Mouse (Mus musculus): ENCODE data around the gene Bub3.

The Bub3 gene

DNA sequence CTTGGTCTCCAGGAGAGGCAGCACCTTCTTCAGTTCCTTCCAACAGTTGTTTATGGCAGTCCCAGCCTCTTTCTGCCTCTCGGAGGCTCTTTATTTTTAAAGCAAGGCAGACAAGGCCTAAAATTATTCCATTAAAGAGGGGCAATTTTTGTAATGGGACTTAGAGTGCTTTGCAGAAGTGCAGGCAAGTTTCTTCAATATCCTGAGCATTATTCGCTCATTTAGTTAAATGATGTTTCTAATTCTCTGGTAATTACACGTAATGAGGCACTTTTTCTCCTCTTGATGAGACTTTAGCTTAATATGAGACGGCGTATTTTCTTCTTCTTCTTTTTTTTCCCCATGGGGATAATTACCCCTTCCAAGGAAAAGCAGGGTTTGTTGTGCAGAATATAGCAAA lies 25.5 kb downstream of the Bub3 start:
- Histone ChIP-seq H3K27me3 (ENCODE audit: insufficient read depth, low read length) (no peaks in the 10 kb centered on the region), H3K4me1 (replicated peaks; ENCODE audit: low read depth, low read length) (no peaks in the 10 kb centered on the region), H3K36me3 (ENCODE audit: insufficient read depth, low read length) (no peaks in the 10 kb centered on the region), H3K9me3 (ENCODE audit: low read length) (no peaks in the 10 kb centered on the region), H3K4me3 (replicated peaks; ENCODE audit: low read length) (no peak overlapping the region)
- no peak for TF ChIP-seq POU5F1 (IDR thresholded peaks at IDR 0.05; ENCODE audit: borderline replicate concordance, low read length)
- no peak for TF ChIP-seq NANOG (IDR thresholded peaks at IDR 0.05; ENCODE audit: borderline replicate concordance, low read length)
- no peak for TF ChIP-seq CTCF (conservative IDR thresholded peaks at IDR 0.05; ENCODE audit: low read length)

DNA sequence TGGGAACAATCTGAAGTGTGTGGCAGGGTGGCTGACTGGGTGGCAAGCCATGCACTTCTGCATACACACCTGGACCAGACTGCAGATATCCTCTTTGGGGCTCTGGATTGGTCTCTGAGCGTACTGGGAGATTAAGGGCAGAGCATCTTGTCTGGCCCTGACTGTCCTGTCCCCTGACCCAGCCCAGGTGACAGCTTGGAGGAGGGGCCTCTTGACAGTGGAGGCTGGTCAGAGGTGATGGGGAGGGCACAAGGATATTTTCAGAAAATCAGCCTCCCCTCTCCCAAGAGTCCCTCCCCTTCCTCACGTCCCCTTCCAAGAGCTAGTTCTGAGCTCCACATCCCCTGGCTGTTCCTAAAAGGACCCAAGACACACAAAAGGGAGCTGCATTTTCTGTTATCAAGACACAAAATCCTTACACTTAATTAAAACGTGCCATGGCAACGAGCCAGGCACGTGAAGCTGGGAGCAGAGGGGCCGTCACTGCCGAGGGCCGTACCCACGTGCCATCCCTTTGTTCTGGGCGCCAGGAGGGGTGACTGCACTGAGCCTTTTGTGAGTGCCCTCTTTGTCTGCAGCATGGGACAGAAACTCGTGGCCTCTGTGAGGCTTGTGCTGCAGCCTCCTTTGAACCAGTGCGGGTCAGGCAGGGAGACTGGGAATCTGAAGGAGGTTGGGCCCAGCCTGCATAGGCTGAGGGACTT lies 37.9 kb downstream of the Bub3 start:
- Histone ChIP-seq H3K9me3 (ENCODE audit: low read length) (no peaks in the 10 kb centered on the region), H3K4me3 (replicated peaks; ENCODE audit: low read length) (no peak overlapping the region), H3K4me1 (replicated peaks; ENCODE audit: low read depth, low read length) (peaks cover 5% of the 10 kb centered on the region; the same call in 1 of the 2 replicates), H3K36me3 (ENCODE audit: insufficient read depth, low read length) (no peaks in the 10 kb centered on the region), H3K27me3 (ENCODE audit: insufficient read depth, low read length) (peaks cover 16% of the 10 kb centered on the region)
- TF ChIP-seq NANOG (IDR thresholded peaks at IDR 0.05; ENCODE audit: borderline replicate concordance, low read length), result no peak
- TF ChIP-seq CTCF (conservative IDR thresholded peaks at IDR 0.05; ENCODE audit: low read length), result no peak
- no peak for TF ChIP-seq POU5F1 (IDR thresholded peaks at IDR 0.05; ENCODE audit: borderline replicate concordance, low read length)

DNA sequence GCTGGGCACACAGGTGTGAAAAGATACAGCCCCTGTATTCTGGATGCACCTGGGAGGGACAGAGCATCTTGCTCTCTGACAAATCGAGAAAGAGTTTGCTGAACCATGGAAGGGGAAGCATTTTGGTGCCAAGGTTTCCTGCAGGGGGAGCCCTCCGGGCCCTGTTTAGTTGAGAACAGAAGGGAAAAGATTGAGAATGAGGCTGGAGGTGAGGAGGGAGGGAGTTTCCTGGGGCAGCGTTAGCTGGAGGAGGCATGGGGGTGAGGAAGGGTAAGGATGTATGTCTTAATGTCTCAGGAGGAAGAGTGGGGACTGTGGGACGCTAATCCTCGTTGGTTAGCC lies 38.4 kb downstream of the Bub3 start:
- no peaks in the 10 kb centered on the region for H3K9me3 ChIP-seq (ENCODE audit: low read length)
- H3K4me1 ChIP-seq (replicated peaks; ENCODE audit: low read depth, low read length), result peaks cover 5% of the 10 kb centered on the region; the same call in 1 of the 2 replicates
- H3K27me3 ChIP-seq (ENCODE audit: insufficient read depth, low read length), result peaks cover 16% of the 10 kb centered on the region
- H3K36me3 ChIP-seq (ENCODE audit: insufficient read depth, low read length), result no peaks in the 10 kb centered on the region
- no peak overlapping the region for H3K4me3 ChIP-seq (replicated peaks; ENCODE audit: low read length)
- TF ChIP-seq POU5F1 (IDR thresholded peaks at IDR 0.05; ENCODE audit: borderline replicate concordance, low read length) (no peak), CTCF (conservative IDR thresholded peaks at IDR 0.05; ENCODE audit: low read length) (peak; percentile 53), NANOG (IDR thresholded peaks at IDR 0.05; ENCODE audit: borderline replicate concordance, low read length) (no peak)

DNA sequence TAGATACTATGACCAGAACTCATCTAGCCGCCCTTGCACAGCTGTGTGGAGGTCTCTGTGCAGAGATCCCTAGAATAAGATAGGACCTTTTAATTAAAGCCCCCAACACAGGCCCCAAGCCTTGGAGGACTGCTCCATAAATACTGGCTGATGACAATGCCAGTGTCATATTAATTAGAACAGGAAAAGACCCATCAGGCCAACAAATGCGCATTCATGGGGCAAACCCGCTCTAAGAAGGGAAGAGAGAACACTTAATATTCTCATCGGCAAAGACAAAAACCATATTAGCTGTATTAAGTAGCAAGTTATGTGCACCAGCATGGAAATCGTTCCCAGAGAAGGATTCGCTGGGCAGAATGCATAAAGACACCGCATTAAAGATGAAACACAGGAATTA lies 42.1 kb downstream of the Bub3 start:
- TF ChIP-seq CTCF (conservative IDR thresholded peaks at IDR 0.05; ENCODE audit: low read length), result no peak
- TF ChIP-seq POU5F1 (IDR thresholded peaks at IDR 0.05; ENCODE audit: borderline replicate concordance, low read length), result no peak
- TF ChIP-seq NANOG (IDR thresholded peaks at IDR 0.05; ENCODE audit: borderline replicate concordance, low read length), result no peak

DNA sequence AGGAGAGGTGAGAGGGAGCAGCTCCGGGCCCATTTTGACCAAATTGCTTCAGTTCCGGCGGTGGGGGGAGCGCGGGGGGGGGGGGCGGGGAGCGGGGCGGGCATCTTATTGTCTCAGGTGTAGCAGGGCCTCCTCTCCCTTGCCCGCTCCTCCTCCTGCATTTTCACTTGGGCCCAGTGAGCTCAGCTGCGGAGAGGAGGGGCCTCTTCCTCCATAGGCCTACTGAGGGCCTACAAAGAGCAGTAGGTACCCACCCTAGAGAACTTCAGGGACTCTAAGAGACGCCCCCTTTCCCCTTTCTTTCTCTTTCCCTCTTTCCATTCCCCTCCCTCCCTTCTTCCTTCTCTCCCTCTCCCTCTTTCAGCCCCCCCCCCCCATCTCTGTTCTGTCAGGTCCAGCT lies 43.2 kb downstream of the Bub3 start:
- H3K9me3 ChIP-seq (ENCODE audit: low read length), result no peaks in the 10 kb centered on the region
- peaks cover 9% of the 10 kb centered on the region; the same call in 1 of the 2 replicates for H3K27me3 ChIP-seq (ENCODE audit: insufficient read depth, low read length)
- H3K4me1 ChIP-seq (replicated peaks; ENCODE audit: low read depth, low read length), result peaks cover 5% of the 10 kb centered on the region; the same call in 1 of the 2 replicates
- H3K4me3 ChIP-seq (replicated peaks; ENCODE audit: low read length), result no peak overlapping the region
- TF ChIP-seq POU5F1 (IDR thresholded peaks at IDR 0.05; ENCODE audit: borderline replicate concordance, low read length) (no peak), CTCF (conservative IDR thresholded peaks at IDR 0.05; ENCODE audit: low read length) (no peak), NANOG (IDR thresholded peaks at IDR 0.05; ENCODE audit: borderline replicate concordance, low read length) (no peak)
- no peaks in the 10 kb centered on the region for H3K36me3 ChIP-seq (ENCODE audit: insufficient read depth, low read length)

More for the DNA sequence above, 42.1 kb downstream of the Bub3 start:
- H3K4me1 ChIP-seq (replicated peaks; ENCODE audit: low read depth, low read length), result peaks cover 7% of the 10 kb centered on the region; the same call in 1 of the 2 replicates
- peaks cover 14% of the 10 kb centered on the region for H3K27me3 ChIP-seq (ENCODE audit: insufficient read depth, low read length)
- H3K9me3 ChIP-seq (ENCODE audit: low read length), result no peaks in the 10 kb centered on the region
- no peak overlapping the region for H3K4me3 ChIP-seq (replicated peaks; ENCODE audit: low read length)
- H3K36me3 ChIP-seq (ENCODE audit: insufficient read depth, low read length), result no peaks in the 10 kb centered on the region

DNA sequence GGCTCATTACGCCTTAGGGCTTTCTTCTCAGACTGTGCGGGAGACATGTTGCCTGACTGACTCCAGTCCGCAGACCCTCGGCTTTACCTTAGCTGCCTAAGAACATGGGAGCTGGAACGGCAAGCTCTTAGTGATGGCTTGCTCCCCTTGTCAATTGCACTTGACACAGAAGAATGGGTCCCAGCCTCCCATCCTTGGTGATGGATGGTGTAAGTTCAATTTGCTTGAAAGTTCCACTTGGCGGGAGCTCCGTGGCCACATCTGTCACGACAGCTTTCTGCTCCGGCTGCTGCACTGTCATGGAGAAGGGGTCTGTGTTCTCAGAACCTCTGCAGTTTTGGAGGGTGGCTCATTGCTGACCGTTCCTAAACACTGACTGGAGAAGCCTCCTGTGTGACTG lies 44.9 kb downstream of the Bub3 start:
- Histone ChIP-seq H3K27me3 (ENCODE audit: insufficient read depth, low read length) (peaks cover 6% of the 10 kb centered on the region; the same call in 1 of the 2 replicates), H3K4me1 (replicated peaks; ENCODE audit: low read depth, low read length) (peaks cover 10% of the 10 kb centered on the region), H3K4me3 (replicated peaks; ENCODE audit: low read length) (no peak overlapping the region), H3K36me3 (ENCODE audit: insufficient read depth, low read length) (no peaks in the 10 kb centered on the region), H3K9me3 (ENCODE audit: low read length) (no peaks in the 10 kb centered on the region)
- TF ChIP-seq NANOG (IDR thresholded peaks at IDR 0.05; ENCODE audit: borderline replicate concordance, low read length) (no peak), POU5F1 (IDR thresholded peaks at IDR 0.05; ENCODE audit: borderline replicate concordance, low read length) (no peak), CTCF (conservative IDR thresholded peaks at IDR 0.05; ENCODE audit: low read length) (no peak)

DNA sequence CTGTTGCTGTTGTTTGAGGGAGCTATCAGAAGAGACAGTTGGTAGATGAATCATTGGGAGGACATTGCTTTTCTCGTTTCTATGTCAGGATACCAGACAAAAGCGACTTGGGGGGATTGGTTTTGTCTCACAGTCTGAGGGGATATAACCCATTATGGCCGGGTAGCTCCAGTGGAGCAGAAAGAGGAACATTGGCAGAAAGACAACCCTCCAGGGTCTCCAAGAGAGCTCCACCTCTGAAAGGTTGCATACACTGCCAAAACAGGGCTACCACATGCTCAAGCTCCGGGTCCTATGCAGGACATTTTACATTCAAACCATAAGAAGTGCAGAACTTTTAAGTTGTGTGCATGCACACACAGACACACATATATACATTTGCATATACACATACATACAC lies 45.5 kb downstream of the Bub3 start:
- Histone ChIP-seq H3K9me3 (ENCODE audit: low read length) (no peaks in the 10 kb centered on the region), H3K4me3 (replicated peaks; ENCODE audit: low read length) (no peak overlapping the region), H3K4me1 (replicated peaks; ENCODE audit: low read depth, low read length) (peaks cover 10% of the 10 kb centered on the region), H3K27me3 (ENCODE audit: insufficient read depth, low read length) (peaks cover under 1% of the 10 kb centered on the region; the same call in 1 of the 2 replicates), H3K36me3 (ENCODE audit: insufficient read depth, low read length) (no peaks in the 10 kb centered on the region)
- TF ChIP-seq NANOG (IDR thresholded peaks at IDR 0.05; ENCODE audit: borderline replicate concordance, low read length) (no peak), POU5F1 (IDR thresholded peaks at IDR 0.05; ENCODE audit: borderline replicate concordance, low read length) (no peak), CTCF (conservative IDR thresholded peaks at IDR 0.05; ENCODE audit: low read length) (no peak)

DNA sequence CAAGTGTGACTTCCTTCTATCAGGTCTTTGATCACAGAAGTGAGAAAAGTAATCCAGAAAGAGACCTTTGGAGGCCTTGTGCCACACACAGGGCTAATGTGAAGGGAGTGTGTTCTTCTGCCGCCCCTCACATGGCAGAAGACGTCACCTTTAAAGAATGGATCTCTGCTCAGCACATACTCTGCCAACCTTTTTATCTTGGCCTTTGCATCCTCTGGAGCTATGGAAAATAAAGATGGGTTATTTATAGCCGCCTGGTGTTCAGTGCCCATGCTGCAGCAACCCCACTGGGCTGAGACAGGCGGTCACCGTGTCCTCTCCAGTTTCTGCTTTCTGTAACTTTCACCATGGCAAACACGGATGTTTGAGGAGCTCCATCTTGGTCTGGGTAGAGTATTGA lies 48.0 kb downstream of the Bub3 start:
- Histone ChIP-seq H3K27me3 (ENCODE audit: insufficient read depth, low read length) (no peaks in the 10 kb centered on the region; the same call in 1 of the 2 replicates), H3K36me3 (ENCODE audit: insufficient read depth, low read length) (no peaks in the 10 kb centered on the region), H3K9me3 (ENCODE audit: low read length) (no peaks in the 10 kb centered on the region), H3K4me3 (replicated peaks; ENCODE audit: low read length) (no peak overlapping the region), H3K4me1 (replicated peaks; ENCODE audit: low read depth, low read length) (peaks cover 10% of the 10 kb centered on the region)
- TF ChIP-seq CTCF (conservative IDR thresholded peaks at IDR 0.05; ENCODE audit: low read length), result no peak
- no peak for TF ChIP-seq POU5F1 (IDR thresholded peaks at IDR 0.05; ENCODE audit: borderline replicate concordance, low read length)
- no peak for TF ChIP-seq NANOG (IDR thresholded peaks at IDR 0.05; ENCODE audit: borderline replicate concordance, low read length)

All from E14TG2a.4 (cell line).